Mouse (Mus musculus): ENCODE results near the gene Ndel1. TPM values are rescaled to one million over a fixed set of nuclear protein-coding genes. Genes with fewer than 3 reads are reported as not detected.

Gene Ndel1
- polyA plus RNA-seq, 1 experiment from 2014 or later = 57.4 TPM

GRCm38 (mm10) chr11:68888653-68889052 lies 17.0 kb upstream of the Ndel1 start:
- H3K4me3 ChIP-seq = no peak overlapping the region
- H3K36me3 ChIP-seq (replicated peaks) = no peaks in the 10 kb centered on the region
- no peak overlapping the region for H3K27ac ChIP-seq (replicated peaks)
- H3K27me3 ChIP-seq (replicated peaks; ENCODE audit: low read depth, poor library complexity, severe bottlenecking) = no peaks in the 10 kb centered on the region
- 83% methylated on average over 2 of the region's 2 CpGs for WGBS
- H3K4me1 ChIP-seq = peaks cover 6% of the 10 kb centered on the region; the same call in 1 of the 2 replicates
- no peaks in the 10 kb centered on the region for H3K9me3 ChIP-seq
- DNase-seq (ENCODE audit: low spot score) = no peak

- Histone ChIP-seq H3K36me3 (replicated peaks) (no peaks in the 10 kb centered on the region), H3K4me3 (no peak within 1 kb of the TSS), H3K27ac (replicated peaks) (no peak within 1 kb of the TSS), H3K9me3 (no peaks in the 10 kb centered on the region), H3K27me3 (replicated peaks; ENCODE audit: low read depth, poor library complexity, severe bottlenecking) (no peaks in the 10 kb centered on the region; the same call in 1 of the 2 replicates), H3K4me1 (peaks cover 6% of the 10 kb centered on the region; the same call in 1 of the 2 replicates)
- 37% methylated on average over 6 of the region's 6 CpGs for WGBS
- DNase-seq (ENCODE audit: low spot score) = no peak
Observed at GRCm38 (mm10) chr11:68888253-68888652, 16.6 kb upstream of the Ndel1 start, which contains the start of gene Rnf222. Rnf222 (plus strand) TSS chr11:68888553.

- 77% methylated on average over 5 of the region's 5 CpGs for WGBS
- Histone ChIP-seq H3K27me3 (replicated peaks; ENCODE audit: low read depth, poor library complexity, severe bottlenecking) (no peaks in the 10 kb centered on the region; the same call in 1 of the 2 replicates), H3K9me3 (no peaks in the 10 kb centered on the region), H3K27ac (replicated peaks) (no peak overlapping the region), H3K4me1 (peaks cover 10% of the 10 kb centered on the region; the same call in 1 of the 2 replicates), H3K36me3 (replicated peaks) (no peaks in the 10 kb centered on the region), H3K4me3 (no peak overlapping the region)
- no peak for DNase-seq (ENCODE audit: low spot score)
Observed at GRCm38 (mm10) chr11:68886091-68886490, 14.4 kb upstream of the Ndel1 start.

GRCm38 (mm10) chr11:68884368-68884767 lies 12.7 kb upstream of the Ndel1 start:
- Histone ChIP-seq H3K27ac (replicated peaks) (no peak overlapping the region), H3K27me3 (replicated peaks; ENCODE audit: low read depth, poor library complexity, severe bottlenecking) (no peaks in the 10 kb centered on the region; the same call in 1 of the 2 replicates), H3K9me3 (no peaks in the 10 kb centered on the region), H3K4me3 (no peak overlapping the region), H3K36me3 (replicated peaks) (no peaks in the 10 kb centered on the region), H3K4me1 (peaks cover 10% of the 10 kb centered on the region; the same call in 1 of the 2 replicates)
- no peak for DNase-seq (ENCODE audit: low spot score)
- WGBS = 78% methylated on average over 5 of the region's 5 CpGs

GRCm38 (mm10) chr11:68883843-68884242 lies 12.2 kb upstream of the Ndel1 start:
- Histone ChIP-seq H3K27ac (replicated peaks) (no peak overlapping the region), H3K9me3 (no peaks in the 10 kb centered on the region), H3K27me3 (replicated peaks; ENCODE audit: low read depth, poor library complexity, severe bottlenecking) (no peaks in the 10 kb centered on the region; the same call in 1 of the 2 replicates), H3K36me3 (replicated peaks) (no peaks in the 10 kb centered on the region), H3K4me3 (no peak overlapping the region), H3K4me1 (peaks cover 10% of the 10 kb centered on the region; the same call in 1 of the 2 replicates)
- no peak for DNase-seq (ENCODE audit: low spot score)
- whole genome bisulfite sequencing = 78% methylated on average over 2 of the region's 2 CpGs

- Histone ChIP-seq H3K9me3 (no peaks in the 10 kb centered on the region), H3K4me1 (peaks cover 4% of the 10 kb centered on the region; the same call in 1 of the 2 replicates), H3K27ac (replicated peaks) (no peak overlapping the region), H3K4me3 (no peak overlapping the region), H3K36me3 (replicated peaks) (no peaks in the 10 kb centered on the region), H3K27me3 (replicated peaks; ENCODE audit: low read depth, poor library complexity, severe bottlenecking) (no peaks in the 10 kb centered on the region; the same call in 1 of the 2 replicates)
- 18% methylated on average over 14 of the region's 14 CpGs for WGBS
- DNase-seq (ENCODE audit: low spot score) = peak; percentile 37
Observed at GRCm38 (mm10) chr11:68882107-68882506, 10.4 kb upstream of the Ndel1 start.

- Histone ChIP-seq H3K9me3 (no peaks in the 10 kb centered on the region), H3K36me3 (replicated peaks) (no peaks in the 10 kb centered on the region), H3K27ac (replicated peaks) (no peak overlapping the region), H3K27me3 (replicated peaks; ENCODE audit: low read depth, poor library complexity, severe bottlenecking) (no peaks in the 10 kb centered on the region; the same call in 1 of the 2 replicates), H3K4me1 (peaks cover 4% of the 10 kb centered on the region; the same call in 1 of the 2 replicates), H3K4me3 (no peak overlapping the region)
- 85% methylated on average over 5 of the region's 5 CpGs for WGBS
- no peak for DNase-seq (ENCODE audit: low spot score)
Observed at GRCm38 (mm10) chr11:68878811-68879210, 7.2 kb upstream of the Ndel1 start.

GRCm38 (mm10) chr11:68874841-68875240 lies 3.2 kb upstream of the Ndel1 start:
- Histone ChIP-seq H3K4me3 (no peak overlapping the region), H3K9me3 (no peaks in the 10 kb centered on the region)
- WGBS = 0% methylated on average over 2 of the region's 2 CpGs

GRCm38 (mm10) chr11:68871277-68871676 lies 381 bp downstream of the Ndel1 start:
- WGBS = 91% methylated on average over 9 of the region's 9 CpGs
- no peak for DNase-seq (ENCODE audit: low spot score)
- H3K36me3 ChIP-seq (replicated peaks) = no peaks in the 10 kb centered on the region
- H3K4me1 ChIP-seq = peaks cover 7% of the 10 kb centered on the region
- no peak overlapping the region for H3K4me3 ChIP-seq
- H3K9me3 ChIP-seq = no peaks in the 10 kb centered on the region
- no peaks in the 10 kb centered on the region for H3K27me3 ChIP-seq (replicated peaks; ENCODE audit: low read depth, poor library complexity, severe bottlenecking)
- no peak overlapping the region for H3K27ac ChIP-seq (replicated peaks)

More at GRCm38 (mm10) chr11:68874841-68875240, 3.2 kb upstream of the Ndel1 start:
- H3K27me3 ChIP-seq (replicated peaks; ENCODE audit: low read depth, poor library complexity, severe bottlenecking) = no peaks in the 10 kb centered on the region
- no peaks in the 10 kb centered on the region for H3K36me3 ChIP-seq (replicated peaks)
- peaks cover 7% of the 10 kb centered on the region for H3K4me1 ChIP-seq
- DNase-seq (ENCODE audit: low spot score) = peak; percentile 63
- no peak overlapping the region for H3K27ac ChIP-seq (replicated peaks)

GRCm38 (mm10) chr11:68864544-68865189 lies 7.0 kb downstream of the Ndel1 start:
- H3K9me3 ChIP-seq = no peaks in the 10 kb centered on the region

GRCm38 (mm10) chr11:68863631-68864091 lies 8.0 kb downstream of the Ndel1 start:
- Histone ChIP-seq H3K36me3 (replicated peaks) (no peaks in the 10 kb centered on the region), H3K4me3 (no peak overlapping the region), H3K27me3 (replicated peaks; ENCODE audit: low read depth, poor library complexity, severe bottlenecking) (no peaks in the 10 kb centered on the region), H3K4me1 (0 out of 2 replicates have a peak, but pooled peaks cover 3% of the 10 kb centered on the region), H3K9me3 (no peaks in the 10 kb centered on the region), H3K27ac (replicated peaks) (no peak overlapping the region)
- no peak for DNase-seq (ENCODE audit: low spot score)
- WGBS = 76% methylated on average over 4 of the region's 4 CpGs

More at GRCm38 (mm10) chr11:68864544-68865189, 7.0 kb downstream of the Ndel1 start:
- DNase-seq (ENCODE audit: low spot score) = no peak
- no peaks in the 10 kb centered on the region for H3K27me3 ChIP-seq (replicated peaks; ENCODE audit: low read depth, poor library complexity, severe bottlenecking)
- no peak overlapping the region for H3K27ac ChIP-seq (replicated peaks)
- 66% methylated on average over 9 of the region's 9 CpGs for WGBS
- no peak overlapping the region for H3K4me3 ChIP-seq
- no peaks in the 10 kb centered on the region for H3K36me3 ChIP-seq (replicated peaks)
- 0 out of 2 replicates have a peak, but pooled peaks cover 3% of the 10 kb centered on the region for H3K4me1 ChIP-seq

- 77% methylated on average over 2 of the region's 2 CpGs for WGBS
- no peak overlapping the region for H3K4me3 ChIP-seq
- 0 out of 2 replicates have a peak, but pooled peaks cover 3% of the 10 kb centered on the region for H3K4me1 ChIP-seq
- no peak for DNase-seq (ENCODE audit: low spot score)
- H3K36me3 ChIP-seq (replicated peaks) = no peaks in the 10 kb centered on the region
- H3K27ac ChIP-seq (replicated peaks) = no peak overlapping the region
- H3K27me3 ChIP-seq (replicated peaks; ENCODE audit: low read depth, poor library complexity, severe bottlenecking) = no peaks in the 10 kb centered on the region
- H3K9me3 ChIP-seq = no peaks in the 10 kb centered on the region
Observed at GRCm38 (mm10) chr11:68862260-68862659, 9.4 kb downstream of the Ndel1 start.

Data from embryonic facial prominence, embryonic 10.5 days (tissue).